ENCODE assay signal across 8 mouse cellular contexts in the genomic region with DNA sequence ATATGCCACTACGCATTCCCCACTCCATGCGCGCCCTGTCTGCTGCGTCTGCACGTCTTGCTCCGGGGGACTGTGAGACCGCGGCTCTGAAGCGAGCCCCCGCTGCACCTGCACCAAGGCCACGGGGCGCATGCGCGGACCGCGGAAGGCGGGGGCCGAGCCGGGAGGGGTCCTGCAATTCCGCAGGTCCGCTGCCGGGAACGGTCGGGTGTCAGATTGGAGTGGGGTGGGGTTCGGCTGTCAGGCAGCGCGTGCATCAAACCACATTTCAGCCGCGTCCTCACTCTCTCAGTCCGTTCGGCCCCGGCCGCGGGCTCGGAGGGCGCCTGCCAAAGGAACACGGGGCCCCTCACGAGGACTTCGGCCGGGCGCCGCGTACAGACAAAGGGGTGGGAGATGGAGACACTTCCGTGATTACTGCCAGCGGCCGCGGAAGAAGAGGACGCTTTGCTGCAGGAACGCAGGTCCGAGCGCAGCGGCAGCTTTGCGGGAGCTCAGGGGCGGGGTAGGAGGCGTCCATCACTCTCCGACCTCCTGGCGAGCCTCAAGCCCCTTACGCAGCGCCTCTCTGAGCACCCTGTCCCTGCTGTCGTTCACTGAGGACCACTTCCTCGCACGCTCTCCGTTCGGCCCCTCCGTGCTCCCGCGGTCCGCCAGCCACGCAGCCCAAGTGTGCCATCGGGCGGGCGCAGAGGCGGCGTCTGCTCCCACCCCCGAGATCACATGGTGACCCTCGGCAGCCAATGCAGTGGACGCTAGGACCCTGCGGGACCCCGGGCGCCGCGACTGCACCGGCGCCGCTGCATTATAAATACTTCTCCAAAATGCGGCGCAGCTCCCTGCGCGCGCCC. TPM values are rescaled to one million over a fixed set of nuclear protein-coding genes. Genes with fewer than 3 reads are reported as not detected.
DNase-seq lines count a peak whose midpoint lies in the region; ATAC-seq and TF ChIP-seq lines count a peak whose summit lies in the region.

Gene Nat8l, plus strand, starts transcription at position 142 of the 851 bp plus-strand sequence.

- peak; percentile 53 for DNase-seq in heart, postnatal 4 days
- DNase-seq in left cerebral cortex, adult 2 months (ENCODE audit: extremely low spot score in 1 of 2, low spot score in 2 of 2): peak; percentile 90 to 91
- peak; percentile 86 to 87 for DNase-seq in right cerebral cortex, postnatal 36 days (ENCODE audit: low spot score in 2 of 2)
- no peak for DNase-seq in adipocyte (ENCODE audit: low spot score)

- no peak for TF ChIP-seq CTCF in E14TG2a.4 (conservative IDR thresholded peaks at IDR 0.05; ENCODE audit: low read length)
- TF ChIP-seq CTCF in bone marrow macrophage, adult 2 months (IDR thresholded peaks at IDR 0.05; ENCODE audit: low read depth, low read length): no peak
- no peak for TF ChIP-seq CTCF in embryonic fibroblast, embryonic 13.5 days (IDR thresholded peaks at IDR 0.05; ENCODE audit: borderline replicate concordance, insufficient read depth, low read length)
- TF ChIP-seq CTCF in left cerebral cortex, adult 2 months (IDR thresholded peaks at IDR 0.05): no peak

- H3K9me3 ChIP-seq in E14TG2a.4 (ENCODE audit: low read length): peaks cover 6% of the 10 kb centered on the region; the same call in 1 of the 2 replicates

- H3K4me3 ChIP-seq in E14TG2a.4 (replicated peaks; ENCODE audit: low read length): peak within 1 kb of the TSS; percentile 86
- H3K4me3 ChIP-seq in bone marrow macrophage, adult 2 months (ENCODE audit: insufficient read depth, low read length): peak within 1 kb of the TSS; percentile 70
- peak within 1 kb of the TSS; percentile 46 for H3K4me3 ChIP-seq in embryonic fibroblast, embryonic 13.5 days (ENCODE audit: insufficient read depth, low read length)
- H3K4me3 ChIP-seq in left cerebral cortex, adult 2 months: peak within 1 kb of the TSS; percentile 92

- peak within 1 kb of the TSS; percentile 28 for H3K27ac ChIP-seq in bone marrow macrophage, adult 2 months (ENCODE audit: insufficient read depth, low read depth, low read length)
- no peak within 1 kb of the TSS for H3K27ac ChIP-seq in embryonic fibroblast, embryonic 13.5 days (ENCODE audit: insufficient read depth, low read length)
- H3K27ac ChIP-seq in left cerebral cortex, adult 2 months: peak within 1 kb of the TSS; percentile 96

- peak; percentile 82 for ATAC-seq in megakaryocyte, adult 5-6 weeks (ENCODE audit: poor library complexity, severe bottlenecking)

- H3K27me3 ChIP-seq in E14TG2a.4 (ENCODE audit: insufficient read depth, low read length): peaks cover 78% of the 10 kb centered on the region

- no peak for TF ChIP-seq POLR2A in bone marrow macrophage, adult 2 months (IDR thresholded peaks at IDR 0.05; ENCODE audit: borderline replicate concordance, low read depth, low read length)
- no peak for TF ChIP-seq POLR2A in embryonic fibroblast, embryonic 13.5 days (IDR thresholded peaks at IDR 0.05; ENCODE audit: low read depth, low read length)

- intact Hi-C loops in left cerebral cortex, adult 2 months (cut with DNase I): loop anchor here (1.0 to 5.0 kb wide), 3 partner anchors 13 to 291 kb away; partner anchors contain the start of genes Cfap99, Gm1673, Mxd4 and Zfyve28

- peaks cover 28% of the 10 kb centered on the region for H3K4me1 ChIP-seq in E14TG2a.4 (replicated peaks; ENCODE audit: low read depth, low read length)
- H3K4me1 ChIP-seq in bone marrow macrophage, adult 2 months (ENCODE audit: control insufficient read depth, insufficient read depth, low read length): peaks cover 9% of the 10 kb centered on the region
- no peaks in the 10 kb centered on the region for H3K4me1 ChIP-seq in embryonic fibroblast, embryonic 13.5 days (ENCODE audit: control insufficient read depth, insufficient read depth, low read length)

- no peaks in the 10 kb centered on the region for H3K36me3 ChIP-seq in E14TG2a.4 (ENCODE audit: insufficient read depth, low read length)

RNA-seq across cellular contexts. Expression of gene Nat8l, which starts in this region (rescaled TPM):
- polyA plus RNA-seq in bone marrow macrophage, adult 2 months (2012; ENCODE audit: insufficient read depth, insufficient read length, missing spikeins): 3.4 and 4.1 TPM in 2 replicates
- polyA plus RNA-seq in embryonic fibroblast, embryonic 13.5 days (2011; ENCODE audit: insufficient read length, low read depth, missing spikeins): 0.12 and 0.32 TPM in 2 replicates
- 1 to 10 TPM; 1.8 to 2.0 TPM for total RNA-seq in heart, postnatal 4 days (2021)
- 100 to 1,000 TPM; 215 to 217 TPM for total RNA-seq in left cerebral cortex, adult 2 months (2021)
- 4.9 and 6.3 TPM in 2 replicates for total RNA-seq in megakaryocyte, adult 5-6 weeks (2015)
- 6.7 and 8.4 TPM in 2 replicates for total RNA-seq in megakaryocyte, adult 5-6 weeks (2017)

Comparison
In these comparisons a context has a peak if more than half of its experiments do, and no peak if none do; other contexts are left out.
1. RNA of gene Nat8l (total RNA-seq): 215 to 217 TPM in left cerebral cortex, adult 2 months; 4.9 to 8.4 TPM in megakaryocyte, adult 5-6 weeks and 1.8 to 2.0 TPM in heart, postnatal 4 days; every median in the first group is over 10 times any median in the second.
2. Peak in every context shown above with its lines, with median percentiles within 50 percentile points of each other: H3K4me3 ChIP-seq.